ENCODE assay signal across 8 mouse cellular contexts in genomic region chr4:34613571-34614145, GRCm38 (mm10). TPM values are rescaled to one million over a fixed set of nuclear protein-coding genes. Genes with fewer than 3 reads are reported as not detected.
A peak's percentile ranks its signal among the peaks of the same experiment; 100 is the strongest.
DNase-seq lines count a peak whose midpoint lies in the region; ATAC-seq and TF ChIP-seq lines count a peak whose summit lies in the region.

No protein-coding gene starts in this region.

- DNase-seq in retina, postnatal 1 day, result peak; percentile 1
- DNase-seq in retina, embryonic 14.5 days (ENCODE audit: low spot score), result no peak
- peak; percentile 7 for DNase-seq in c-Kit-positive CD71-negative TER-119-negative erythroid progenitor cells, embryonic 14.5 days (ENCODE audit: low read depth)
- no peak for DNase-seq in forebrain, postnatal 0 days
- DNase-seq in kidney, postnatal 25 days, result peak; percentile 65 to 82
- DNase-seq in thymus, postnatal 25 days, result no peak
- DNase-seq in gastrocnemius, adult 8-10 months (ENCODE audit: low spot score in 2 of 2), result no peak

- H3K36me3 ChIP-seq in forebrain, postnatal 0 days (ENCODE audit: insufficient read depth), result peaks cover 12% of the 10 kb centered on the region

- H3K4me3 ChIP-seq in forebrain, postnatal 0 days (ENCODE audit: low read depth, low read length), result peak overlapping the region; percentile 87

- H3K27me3 ChIP-seq in forebrain, postnatal 0 days (ENCODE audit: insufficient read depth, low read length), result no peaks in the 10 kb centered on the region

- no peak overlapping the region for H3K27ac ChIP-seq in forebrain, postnatal 0 days (ENCODE audit: low read depth, low read length)

- peak overlapping the region; percentile 85; the same call in 1 of the 2 replicates for H3K9ac ChIP-seq in forebrain, postnatal 0 days

- peak overlapping the region; percentile 90 for H3K4me2 ChIP-seq in forebrain, postnatal 0 days (ENCODE audit: low read depth)

- no peak for TF ChIP-seq CTCF in forebrain, postnatal 0 days (IDR thresholded peaks at IDR 0.05; ENCODE audit: low read depth)

- no peaks in the 10 kb centered on the region for H3K9me3 ChIP-seq in forebrain, postnatal 0 days (ENCODE audit: low read length)

- WGBS in forebrain, postnatal 0 days, result 61% methylated on average over 6 of the region's 6 CpGs

- ATAC-seq in forebrain, postnatal 0 days, result no peak
- peak; percentile 15; the same call in 1 of the 2 replicates for ATAC-seq in megakaryocyte-erythroid progenitor cell, adult 5-6 weeks (replicated peaks; ENCODE audit: low FRiP score, low TSS enrichment, poor library complexity, severe bottlenecking)

- peaks cover 16% of the 10 kb centered on the region for H3K4me1 ChIP-seq in forebrain, postnatal 0 days (ENCODE audit: insufficient read depth)

RNA-seq across cellular contexts. Expression of gene Orc3, which starts 1.1 kb away (rescaled TPM):
- 82.4 and 88.0 TPM in 2 replicates for total RNA-seq in forebrain, postnatal 0 days (2014; rRNA removed)
- 66.6 and 68.0 TPM in 2 replicates for polyA plus RNA-seq in forebrain, postnatal 0 days (2015; fragmentation: Nextera tagmentation; extraction: Ambion mirVana)
- total RNA-seq in megakaryocyte-erythroid progenitor cell, adult 5-6 weeks (2014; fragmentation: Nextera tagmentation), result 110 and 116 TPM in 2 replicates
- 106 and 107 TPM in 2 replicates for total RNA-seq in megakaryocyte-erythroid progenitor cell, adult 5-6 weeks (2017)
- total RNA-seq in gastrocnemius, adult 8-10 months (2022), result 10 to 100 TPM; 38.1 to 45.3 (median 38.7) TPM

RNA-seq across cellular contexts. Expression of gene Rars2, which starts 1.1 kb away (rescaled TPM):
- 28.7 and 30.5 TPM in 2 replicates for total RNA-seq in forebrain, postnatal 0 days (2014; rRNA removed)
- polyA plus RNA-seq in forebrain, postnatal 0 days (2015; fragmentation: Nextera tagmentation; extraction: Ambion mirVana), result 42.4 and 48.8 TPM in 2 replicates
- total RNA-seq in megakaryocyte-erythroid progenitor cell, adult 5-6 weeks (2014; fragmentation: Nextera tagmentation), result 32.4 and 39.2 TPM in 2 replicates
- total RNA-seq in megakaryocyte-erythroid progenitor cell, adult 5-6 weeks (2017), result 53.6 and 66.6 TPM in 2 replicates
- total RNA-seq in gastrocnemius, adult 8-10 months (2022), result 10 to 100 TPM; 15.2 to 19.2 (median 18.0) TPM

Comparison
In these comparisons a context has a peak if more than half of its experiments do, and no peak if none do; other contexts are left out.
1. DNase-seq: peak in retina, postnatal 1 day (single experiment), c-Kit-positive CD71-negative TER-119-negative erythroid progenitor cells, embryonic 14.5 days (single experiment) and kidney, postnatal 25 days (2 of 2); none in retina, embryonic 14.5 days (single experiment), forebrain, postnatal 0 days (single experiment), thymus, postnatal 25 days (single experiment) and gastrocnemius, adult 8-10 months (0 of 2).